Mouse (Mus musculus): ENCODE measurements around the gene Srgap3. TPM values are rescaled to one million over a fixed set of nuclear protein-coding genes. Genes with fewer than 3 reads are reported as not detected.

The Srgap3 gene
- polyA plus RNA-seq, 1 experiment = 4.6 TPM

- TF ChIP-seq MAX (IDR thresholded peaks at IDR 0.05) (no peak), MYOD1 (IDR thresholded peaks at IDR 0.05; ENCODE audit: control insufficient read depth, insufficient read length, low read depth) (no peak)
- H3K27me3 ChIP-seq (ENCODE audit: control insufficient read depth, insufficient read depth, insufficient read length) = no peaks in the 10 kb centered on the region
- H3K79me3 ChIP-seq (ENCODE audit: low read depth) = no peaks in the 10 kb centered on the region
- H3K4me3 ChIP-seq (ENCODE audit: insufficient read depth, poor library complexity, severe bottlenecking) = no peak overlapping the region
- peaks cover 8% of the 10 kb centered on the region for H3K36me3 ChIP-seq (ENCODE audit: control insufficient read depth, insufficient read depth)
- no peaks in the 10 kb centered on the region for H3K79me2 ChIP-seq (ENCODE audit: control insufficient read depth, insufficient read depth)
- H3ac ChIP-seq (ENCODE audit: control insufficient read depth, insufficient read length, low read depth) = no peak overlapping the region
Observed at GRCm38 (mm10) chr6:112733942-112734341, 213.1 kb downstream of the Srgap3 start.

- no peaks in the 10 kb centered on the region for H3K27me3 ChIP-seq (ENCODE audit: control insufficient read depth, insufficient read depth, insufficient read length)
- no peaks in the 10 kb centered on the region for H3K79me2 ChIP-seq (ENCODE audit: control insufficient read depth, insufficient read depth)
- TF ChIP-seq MYOG (IDR thresholded peaks at IDR 0.05; ENCODE audit: control insufficient read depth, extremely low read depth, insufficient read length) = no peak
- no peak for TF ChIP-seq USF1 (IDR thresholded peaks at IDR 0.05; ENCODE audit: low read depth)
- TF ChIP-seq MAX (IDR thresholded peaks at IDR 0.05) = no peak
- no peak for TF ChIP-seq CTCF (IDR thresholded peaks at IDR 0.05; ENCODE audit: control insufficient read depth, insufficient read depth, insufficient read length)
- no peak for TF ChIP-seq MYOD1 (IDR thresholded peaks at IDR 0.05; ENCODE audit: control insufficient read depth, insufficient read length, low read depth)
- TF ChIP-seq FOSL1 (IDR thresholded peaks at IDR 0.05; ENCODE audit: insufficient read depth, low read length, poor library complexity, severe bottlenecking) = no peak
- TF ChIP-seq CEBPB (IDR thresholded peaks at IDR 0.05; ENCODE audit: low read depth) = no peak
- H3ac ChIP-seq (ENCODE audit: control insufficient read depth, insufficient read length, low read depth) = no peak overlapping the region
- no peak overlapping the region for H3K4me3 ChIP-seq (ENCODE audit: insufficient read depth, poor library complexity, severe bottlenecking)
- no peaks in the 10 kb centered on the region for H3K36me3 ChIP-seq (ENCODE audit: control insufficient read depth, insufficient read depth)
- H3K79me3 ChIP-seq (ENCODE audit: low read depth) = no peaks in the 10 kb centered on the region
Observed at GRCm38 (mm10) chr6:112732434-112732833, 214.6 kb downstream of the Srgap3 start.

- no peaks in the 10 kb centered on the region for H3K27me3 ChIP-seq (ENCODE audit: control insufficient read depth, insufficient read depth, insufficient read length)
- H3K79me2 ChIP-seq (ENCODE audit: control insufficient read depth, insufficient read depth) = no peaks in the 10 kb centered on the region
- no peak overlapping the region for H3K4me3 ChIP-seq (ENCODE audit: insufficient read depth, poor library complexity, severe bottlenecking)
- no peaks in the 10 kb centered on the region for H3K79me3 ChIP-seq (ENCODE audit: low read depth)
- no peak overlapping the region for H3ac ChIP-seq (ENCODE audit: control insufficient read depth, insufficient read length, low read depth)
- no peak for TF ChIP-seq MYOG (IDR thresholded peaks at IDR 0.05; ENCODE audit: control insufficient read depth, extremely low read depth, insufficient read length)
- TF ChIP-seq FOSL1 (IDR thresholded peaks at IDR 0.05; ENCODE audit: insufficient read depth, low read length, poor library complexity, severe bottlenecking) = no peak
- no peak for TF ChIP-seq CEBPB (IDR thresholded peaks at IDR 0.05; ENCODE audit: low read depth)
- no peak for TF ChIP-seq MAX (IDR thresholded peaks at IDR 0.05)
- TF ChIP-seq MYOD1 (IDR thresholded peaks at IDR 0.05; ENCODE audit: control insufficient read depth, insufficient read length, low read depth) = no peak
- TF ChIP-seq USF1 (IDR thresholded peaks at IDR 0.05; ENCODE audit: low read depth) = no peak
- TF ChIP-seq CTCF (IDR thresholded peaks at IDR 0.05; ENCODE audit: control insufficient read depth, insufficient read depth, insufficient read length) = no peak
- H3K36me3 ChIP-seq (ENCODE audit: control insufficient read depth, insufficient read depth) = no peaks in the 10 kb centered on the region
Observed at GRCm38 (mm10) chr6:112731386-112731785, 215.7 kb downstream of the Srgap3 start.

GRCm38 (mm10) chr6:112728760-112729422, 218.2 kb downstream of the Srgap3 start:
- no peak overlapping the region for H3ac ChIP-seq (ENCODE audit: control insufficient read depth, insufficient read length, low read depth)
- no peak overlapping the region for H3K4me3 ChIP-seq (ENCODE audit: insufficient read depth, poor library complexity, severe bottlenecking)
- no peaks in the 10 kb centered on the region for H3K79me2 ChIP-seq (ENCODE audit: control insufficient read depth, insufficient read depth)
- H3K27me3 ChIP-seq (ENCODE audit: control insufficient read depth, insufficient read depth, insufficient read length) = no peaks in the 10 kb centered on the region
- no peaks in the 10 kb centered on the region for H3K36me3 ChIP-seq (ENCODE audit: control insufficient read depth, insufficient read depth)
- TF ChIP-seq CTCF (IDR thresholded peaks at IDR 0.05; ENCODE audit: control insufficient read depth, insufficient read depth, insufficient read length) (no peak), USF1 (IDR thresholded peaks at IDR 0.05; ENCODE audit: low read depth) (peak; percentile 83)
- H3K79me3 ChIP-seq (ENCODE audit: low read depth) = no peaks in the 10 kb centered on the region

GRCm38 (mm10) chr6:112725468-112725867, 221.6 kb downstream of the Srgap3 start:
- Histone ChIP-seq H3ac (ENCODE audit: control insufficient read depth, insufficient read length, low read depth) (no peak overlapping the region), H3K27me3 (ENCODE audit: control insufficient read depth, insufficient read depth, insufficient read length) (no peaks in the 10 kb centered on the region), H3K79me2 (ENCODE audit: control insufficient read depth, insufficient read depth) (no peaks in the 10 kb centered on the region), H3K79me3 (ENCODE audit: low read depth) (no peaks in the 10 kb centered on the region), H3K4me3 (ENCODE audit: insufficient read depth, poor library complexity, severe bottlenecking) (no peak overlapping the region), H3K36me3 (ENCODE audit: control insufficient read depth, insufficient read depth) (no peaks in the 10 kb centered on the region)
- no peak for TF ChIP-seq MYOD1 (IDR thresholded peaks at IDR 0.05; ENCODE audit: control insufficient read depth, insufficient read length, low read depth)
- TF ChIP-seq MAX (IDR thresholded peaks at IDR 0.05) = no peak
- no peak for TF ChIP-seq USF1 (IDR thresholded peaks at IDR 0.05; ENCODE audit: low read depth)

GRCm38 (mm10) chr6:112720409-112721080, 226.5 kb downstream of the Srgap3 start:
- H3K27me3 ChIP-seq (ENCODE audit: control insufficient read depth, insufficient read depth, insufficient read length) = no peaks in the 10 kb centered on the region
- no peaks in the 10 kb centered on the region for H3K79me2 ChIP-seq (ENCODE audit: control insufficient read depth, insufficient read depth)
- no peak overlapping the region for H3K4me3 ChIP-seq (ENCODE audit: insufficient read depth, poor library complexity, severe bottlenecking)
- H3ac ChIP-seq (ENCODE audit: control insufficient read depth, insufficient read length, low read depth) = no peak overlapping the region
- no peak for TF ChIP-seq MYOG (IDR thresholded peaks at IDR 0.05; ENCODE audit: control insufficient read depth, extremely low read depth, insufficient read length)
- no peak for TF ChIP-seq FOSL1 (IDR thresholded peaks at IDR 0.05; ENCODE audit: insufficient read depth, low read length, poor library complexity, severe bottlenecking)
- no peak for TF ChIP-seq MYOD1 (IDR thresholded peaks at IDR 0.05; ENCODE audit: control insufficient read depth, insufficient read length, low read depth)
- no peak for TF ChIP-seq CEBPB (IDR thresholded peaks at IDR 0.05; ENCODE audit: low read depth)
- TF ChIP-seq CTCF (IDR thresholded peaks at IDR 0.05; ENCODE audit: control insufficient read depth, insufficient read depth, insufficient read length) = no peak
- TF ChIP-seq MAX (IDR thresholded peaks at IDR 0.05) = no peak
- TF ChIP-seq USF1 (IDR thresholded peaks at IDR 0.05; ENCODE audit: low read depth) = no peak
- no peaks in the 10 kb centered on the region for H3K79me3 ChIP-seq (ENCODE audit: low read depth)
- no peaks in the 10 kb centered on the region for H3K36me3 ChIP-seq (ENCODE audit: control insufficient read depth, insufficient read depth)

Measured in C2C12 (cell line).